Mouse (Mus musculus) olfactory bulb, adult 2 months (tissue): ENCODE data around the gene Rgl2. TPM values are rescaled to one million over a fixed set of nuclear protein-coding genes. Genes with fewer than 3 reads are reported as not detected.
"Not testable (repeated sequence)": the region's sequence is repeated elsewhere in the genome, so short reads cannot be mapped to it uniquely, and the experiment has no call there.

ENCODE experiments used
- H3K27ac ChIP-seq: fragments of 200-500 bp; 2 replicates; pipeline ENCODE4 v1.5.1; 2012; ENCODE audit warnings: low read depth, low read length; ENCODE audit not compliant: insufficient read depth
- H3K4me1 ChIP-seq: fragments of 200-500 bp; 2 replicates; pipeline ENCODE4 v1.6.1; 2012; ENCODE audit warnings: low read length; ENCODE audit not compliant: control insufficient read depth, insufficient read depth
- H3K4me3 ChIP-seq: fragments of 200-500 bp; 2 replicates; pipeline ENCODE4 v1.5.1; 2012; ENCODE audit warnings: mild to moderate bottlenecking, low read depth, low read length, moderate library complexity; ENCODE audit not compliant: insufficient read depth
- CTCF ChIP-seq: fragments of 200-500 bp; IDR thresholded peaks from 2 replicates; pipeline ENCODE4 v1.5.1; 2012; ENCODE audit warnings: low read depth, mild to moderate bottlenecking, low read length, moderate library complexity; ENCODE audit not compliant: insufficient read depth
- POLR2A ChIP-seq: fragments of 200-500 bp; IDR thresholded peaks from 2 replicates; pipeline ENCODE4 v1.6.1; 2012; ENCODE audit warnings: mild to moderate bottlenecking, low read depth, low read length, moderate library complexity; ENCODE audit not compliant: insufficient read depth
- WGBS: fragments of 180-500 bp; shearing (Covaris S2); methylation state at CpG from one replicate; pipeline ENCODE4 v1.1.7; 2018; 5-methylcytosine and 5-hydroxymethylcytosine counted together
- polyA plus RNA-seq: library from polyadenylated mRNA; stranded (reverse); fragments of >200 nt; gene quantifications from 2 replicates; pipeline ENCODE4 v1.2.4, GENCODE M21; 2012; ENCODE audit warnings: low replicate concordance; ENCODE audit not compliant: missing spikeins, insufficient read depth, insufficient read length

The Rgl2 gene
- polyA plus RNA-seq, 1 experiment = 671 TPM

DNA sequence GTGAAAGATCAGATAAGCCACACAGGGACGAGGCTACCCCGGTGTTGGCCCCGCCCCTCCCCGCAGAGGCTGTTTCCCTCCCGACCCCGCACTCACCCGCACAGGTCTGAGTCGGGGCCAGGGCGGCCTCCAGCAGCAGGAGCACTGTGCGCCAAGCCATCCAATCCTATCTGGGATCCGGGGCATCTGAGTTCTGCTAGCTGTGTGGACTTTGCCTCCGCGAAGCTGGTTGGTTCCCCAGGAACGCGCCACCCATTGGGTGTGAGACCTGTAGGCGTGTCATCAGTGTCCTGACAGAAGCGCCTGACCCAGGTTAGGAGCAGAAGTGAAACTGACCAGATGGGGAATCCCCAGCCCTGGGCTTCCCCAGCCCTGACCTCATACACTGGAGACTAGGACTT, 49.3 kb downstream of the Rgl2 start:
- Histone ChIP-seq H3K27ac (no peak overlapping the region), H3K4me1 (peaks cover 23% of the 10 kb centered on the region), H3K4me3 (peak overlapping the region; percentile 62)
- TF ChIP-seq POLR2A (peak; percentile 39), CTCF (no peak)
- WGBS = 4% methylated on average over 17 of the region's 17 CpGs

- H3K27ac ChIP-seq = no peak overlapping the region
- peaks cover 23% of the 10 kb centered on the region for H3K4me1 ChIP-seq
- no peak for TF ChIP-seq CTCF
- 84% methylated on average over 6 of the region's 6 CpGs for WGBS
- H3K4me3 ChIP-seq = no peak overlapping the region
Observed at GRCm38 (mm10) chr17:33979512-33980050, 50.2 kb downstream of the Rgl2 start.

DNA sequence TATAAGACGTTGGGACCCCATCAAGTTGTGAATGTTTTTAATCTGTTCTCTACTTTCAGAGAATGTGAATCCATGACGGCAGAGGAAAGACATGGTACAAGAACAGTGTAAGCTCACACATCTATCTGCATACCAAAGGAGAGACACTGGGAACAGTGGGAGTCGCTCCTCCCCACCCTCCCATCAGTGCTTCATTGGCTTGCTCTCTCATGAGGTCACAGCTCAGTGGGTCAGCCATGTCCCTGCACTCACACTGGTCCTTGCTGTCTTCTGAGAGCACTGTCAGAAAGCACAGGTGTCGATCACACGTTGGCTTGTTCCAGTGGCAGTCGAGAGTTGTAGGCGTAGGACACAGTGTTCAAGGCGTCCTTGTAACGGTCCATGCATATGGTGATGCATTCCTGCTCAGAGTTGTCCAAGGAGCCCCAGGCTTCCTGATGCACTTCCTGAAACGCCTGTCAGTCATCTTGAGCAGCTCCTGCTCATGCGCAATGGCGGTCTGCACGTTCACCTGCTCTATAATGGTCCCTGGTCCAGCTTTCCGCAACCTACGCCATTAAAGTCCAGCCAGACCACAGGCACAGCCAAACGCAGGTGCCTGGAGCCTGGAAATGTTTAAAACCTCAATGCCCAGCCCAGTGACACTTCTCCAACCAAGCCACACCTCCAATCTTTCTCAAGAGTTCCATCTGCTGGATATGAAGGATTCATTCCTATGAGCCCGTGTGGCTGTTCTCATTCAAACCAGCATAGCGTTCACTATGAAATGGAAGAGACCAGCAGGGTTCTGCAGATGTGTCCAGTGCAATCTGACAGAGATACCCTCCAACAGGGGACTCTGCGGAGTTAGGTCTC, 51.1 kb downstream of the Rgl2 start:
- Histone ChIP-seq H3K4me1 (peaks cover 23% of the 10 kb centered on the region), H3K27ac (peak overlapping the region; percentile 82), H3K4me3 (no peak overlapping the region)
- TF ChIP-seq CTCF = no peak
- TF ChIP-seq POLR2A = no peak
- 77% methylated on average over 19 of the region's 19 CpGs for WGBS

GRCm38 (mm10) chr17:33981192-33981909, 52.0 kb downstream of the Rgl2 start:
- Histone ChIP-seq H3K4me3 (peak overlapping the region; percentile 57), H3K4me1 (peaks cover 23% of the 10 kb centered on the region), H3K27ac (peak overlapping the region; percentile 82)
- peak; percentile 68; the same call in 1 of the 2 replicates for TF ChIP-seq POLR2A
- under 1% methylated on average over 27 of the region's 27 CpGs for WGBS

DNA sequence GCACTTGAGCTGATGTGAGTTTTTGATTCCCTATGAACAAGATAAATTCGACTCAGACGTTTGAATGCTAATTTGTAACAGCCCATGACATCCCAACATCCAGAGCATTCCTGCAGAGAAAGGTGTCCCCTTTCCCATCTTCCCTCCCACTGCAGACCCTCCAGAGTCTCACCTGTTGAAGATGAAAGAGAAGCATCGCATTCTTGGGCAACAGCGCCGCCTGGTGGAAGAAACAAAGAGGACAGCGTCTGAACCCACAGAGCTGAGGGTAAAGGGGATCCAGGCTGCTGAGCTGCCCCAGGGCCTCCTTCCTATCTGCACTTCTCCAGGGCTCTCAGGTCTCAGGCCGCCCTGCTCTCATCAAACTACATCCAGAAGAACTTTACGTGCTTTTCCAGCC, 52.8 kb downstream of the Rgl2 start:
- WGBS = 8% methylated on average over 8 of the region's 8 CpGs
- H3K4me1 ChIP-seq = peaks cover 23% of the 10 kb centered on the region
- peak; percentile 69 for TF ChIP-seq CTCF
- not testable (repeated sequence) for H3K4me3 ChIP-seq, H3K27ac ChIP-seq

Other genes starting within 250 kb of the Rgl2 start
- 317 TPM in 1 of 2 replicates, not detected in the other for gene Hnrnpm, start 242.7 kb upstream of the Rgl2 start, polyA plus RNA-seq
- not detected in 2 replicates for gene March2, start 210.9 kb upstream of the Rgl2 start, polyA plus RNA-seq
- 744 TPM in 1 of 2 replicates, not detected in the other for gene Rab11b, start 169.0 kb upstream of the Rgl2 start, polyA plus RNA-seq
- not detected in 2 replicates for gene Angptl4, start 147.7 kb upstream of the Rgl2 start, polyA plus RNA-seq
- gene Kank3, start 119.0 kb upstream of the Rgl2 start, polyA plus RNA-seq = not detected in 2 replicates
- not detected in 2 replicates for gene Rps28, start 105.0 kb upstream of the Rgl2 start, polyA plus RNA-seq
- gene Ndufa7, start 105.0 kb upstream of the Rgl2 start, polyA plus RNA-seq = 751 TPM in 1 of 2 replicates, not detected in the other
- gene Cd320, start 86.5 kb upstream of the Rgl2 start, polyA plus RNA-seq = not detected in 2 replicates
- gene Gm7029, start 55.7 kb upstream of the Rgl2 start, polyA plus RNA-seq = not detected in 2 replicates
- not detected in 2 replicates for gene Kifc1, start 38.9 kb upstream of the Rgl2 start, polyA plus RNA-seq
- gene Platr17, start 24.4 kb upstream of the Rgl2 start, polyA plus RNA-seq = not detected in 2 replicates
- gene Daxx, start 20.1 kb upstream of the Rgl2 start, polyA plus RNA-seq = not detected in 2 replicates
- gene Tapbp, start 13.6 kb upstream of the Rgl2 start, polyA plus RNA-seq = 118 TPM in 1 of 2 replicates, not detected in the other
- not detected in 2 replicates for gene Zbtb22, start 13.6 kb upstream of the Rgl2 start, polyA plus RNA-seq
- not detected in 2 replicates for gene Pfdn6, start 10.8 kb downstream of the Rgl2 start, polyA plus RNA-seq
- gene Wdr46, start 11.1 kb downstream of the Rgl2 start, polyA plus RNA-seq = not detected in 2 replicates
- gene B3galt4, start 21.9 kb downstream of the Rgl2 start, polyA plus RNA-seq = not detected in 2 replicates
- gene Vps52, start 26.3 kb downstream of the Rgl2 start, polyA plus RNA-seq = not detected in 2 replicates
- gene Rps18, start 26.5 kb downstream of the Rgl2 start, polyA plus RNA-seq = 1,298 TPM in 1 of 2 replicates, not detected in the other
- gene H2-K1, start 70.8 kb downstream of the Rgl2 start, polyA plus RNA-seq = not detected in 2 replicates
- not detected in 2 replicates for gene Ring1, start 95.1 kb downstream of the Rgl2 start, polyA plus RNA-seq
- not detected in 2 replicates for gene H2-Ke6, start 98.5 kb downstream of the Rgl2 start, polyA plus RNA-seq
- not detected in 2 replicates for gene Slc39a7, start 102.1 kb downstream of the Rgl2 start, polyA plus RNA-seq
- gene Rxrb, start 102.3 kb downstream of the Rgl2 start, polyA plus RNA-seq = not detected in 2 replicates
- not detected in 2 replicates for gene Col11a2, start 109.9 kb downstream of the Rgl2 start, polyA plus RNA-seq
- gene H2-Oa, start 162.8 kb downstream of the Rgl2 start, polyA plus RNA-seq = not detected in 2 replicates
- not detected in 2 replicates for gene H2-DMa, start 190.0 kb downstream of the Rgl2 start, polyA plus RNA-seq
- gene Brd2, start 193.1 kb downstream of the Rgl2 start, polyA plus RNA-seq = 233 TPM in 1 of 2 replicates, not detected in the other
- gene H2-DMb2, start 213.8 kb downstream of the Rgl2 start, polyA plus RNA-seq = not detected in 2 replicates
- gene H2-DMb1, start 223.5 kb downstream of the Rgl2 start, polyA plus RNA-seq = not detected in 2 replicates